Mouse (Mus musculus) urinary bladder, postnatal 4 days (tissue): ENCODE data around the gene 4930522L14Rik.
"Not testable (repeated sequence)": the region's sequence is repeated elsewhere in the genome, so short reads cannot be mapped to it uniquely, and the experiment has no call there.

ENCODE experiments used
- DNase-seq, 2 experiments: peaks; one replicate each; pipeline ENCODE4 v3.0.0; 2021 to 2022; ENCODE audit warnings: low spot score in 2 of 2

Gene 4930522L14Rik

GRCm38 (mm10) chr5:109751391-109752071, at the start of gene 4930522L14Rik:
TSS of gene 4930522L14Rik (minus strand) at chr5:109751886.
- peak; percentile 58 to 60 for DNase-seq

DNA sequence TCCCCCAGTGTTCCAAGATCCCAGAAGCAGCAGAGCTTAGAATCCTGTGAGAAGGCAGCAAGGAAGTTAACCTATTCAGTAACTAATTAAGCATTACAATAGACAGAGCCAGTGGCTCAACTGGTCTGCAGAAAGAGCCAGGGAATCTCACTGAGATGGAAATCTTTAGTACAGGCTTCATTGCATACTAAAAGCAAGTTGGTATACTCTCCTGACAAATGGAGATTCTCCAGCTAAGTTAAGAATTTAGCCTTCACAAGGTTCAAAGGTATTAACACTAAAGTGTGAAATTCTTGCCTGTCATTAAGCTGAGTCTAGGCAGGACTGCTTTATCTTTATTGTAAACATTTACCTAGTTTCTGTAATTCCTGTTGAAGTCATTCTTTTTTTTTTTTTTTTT, 49.8 kb upstream of the 4930522L14Rik start:
- not testable (repeated sequence) for DNase-seq

DNA sequence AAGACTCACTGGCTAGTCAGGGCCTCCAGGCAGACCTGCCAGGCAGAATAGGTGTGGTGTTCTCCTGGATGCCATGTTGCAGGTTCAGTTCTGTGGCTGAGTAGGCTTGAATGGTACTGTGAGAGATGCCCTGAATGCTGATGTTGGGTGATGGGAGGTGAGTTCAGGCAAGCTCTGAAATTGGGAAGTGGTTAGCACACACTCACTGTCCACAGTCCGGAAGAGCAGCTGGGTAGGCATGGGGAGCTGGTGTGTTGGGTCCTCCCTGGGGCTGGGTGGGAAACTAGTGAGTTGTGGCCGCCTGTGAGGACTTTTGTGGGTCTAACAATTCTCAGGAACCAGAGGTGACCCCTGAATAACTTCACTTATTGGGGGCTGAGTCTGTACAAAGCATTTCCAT, 48.3 kb upstream of the 4930522L14Rik start:
- not testable (repeated sequence) for DNase-seq

- not testable (repeated sequence) for DNase-seq
These were observed 45.3 kb upstream of the 4930522L14Rik start for GRCm38 (mm10) chr5:109797017-109797416.

DNA sequence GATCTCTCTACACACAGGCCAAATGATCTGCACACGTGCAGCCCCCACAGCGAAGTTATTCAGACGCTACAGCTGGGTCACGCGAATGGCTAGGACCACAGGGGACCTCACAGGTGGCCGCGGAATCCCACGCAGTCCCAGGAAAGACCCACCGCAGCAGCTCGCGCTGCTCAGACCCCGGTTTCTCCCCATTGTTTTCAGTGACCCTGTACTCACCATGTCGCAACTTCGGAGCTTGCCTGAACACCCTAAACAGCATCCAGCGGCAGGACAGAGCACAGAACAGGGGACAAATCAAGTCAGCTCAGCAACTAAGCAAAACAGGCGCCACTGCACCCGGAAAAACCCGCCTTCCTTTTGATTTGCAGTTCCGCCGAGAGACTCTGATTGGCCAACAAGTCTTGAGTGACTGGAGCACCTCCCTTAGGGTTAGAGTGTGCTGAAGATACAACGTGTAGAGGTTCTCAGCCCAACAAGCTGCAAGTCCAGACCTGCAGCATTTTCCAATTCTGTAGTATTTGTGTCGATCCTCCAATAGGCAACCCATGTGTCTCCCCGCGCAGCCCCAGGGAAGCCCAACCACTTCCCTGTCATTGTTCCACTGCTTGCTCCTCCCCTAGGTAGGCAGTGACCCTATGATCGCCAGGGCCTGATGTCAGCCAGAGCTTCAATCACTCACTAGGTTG, 44.4 kb upstream of the 4930522L14Rik start:
- DNase-seq = peak; percentile 33 to 63

DNA sequence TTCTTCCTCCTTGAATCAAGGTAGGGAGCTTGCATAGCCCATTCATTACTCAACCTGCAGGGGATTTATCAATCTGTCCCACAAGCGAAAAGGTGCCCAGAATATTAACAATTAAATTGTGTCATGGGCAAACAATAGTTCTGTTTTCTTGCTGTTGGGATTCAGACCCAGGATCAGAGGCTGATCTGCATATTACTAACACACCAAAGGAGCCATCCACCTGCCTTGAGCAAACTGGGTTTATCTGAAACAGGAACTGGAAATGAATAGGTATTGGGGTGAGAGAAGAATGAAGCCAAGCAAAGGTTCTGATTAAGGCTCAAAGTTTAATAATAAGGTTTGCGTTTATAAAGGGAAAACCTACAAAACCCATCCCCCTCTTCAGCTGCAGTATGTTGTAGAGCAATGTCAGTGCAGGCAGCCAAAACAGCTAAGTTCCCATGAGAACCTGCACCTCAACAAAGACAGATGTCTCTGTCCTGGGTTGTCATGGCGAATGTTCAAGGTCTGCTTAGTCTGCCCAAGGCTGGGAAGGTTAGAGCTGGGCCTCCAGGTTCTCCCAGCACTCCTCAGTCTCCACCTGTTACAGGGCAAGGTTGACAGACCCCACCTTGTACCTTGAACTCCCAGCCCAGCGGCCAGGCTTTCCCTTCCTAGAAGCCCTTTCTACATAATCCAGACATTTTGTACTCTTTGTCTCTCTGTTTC, 541 bp upstream of the 4930522L14Rik start:
- DNase-seq = not testable (repeated sequence)

DNA sequence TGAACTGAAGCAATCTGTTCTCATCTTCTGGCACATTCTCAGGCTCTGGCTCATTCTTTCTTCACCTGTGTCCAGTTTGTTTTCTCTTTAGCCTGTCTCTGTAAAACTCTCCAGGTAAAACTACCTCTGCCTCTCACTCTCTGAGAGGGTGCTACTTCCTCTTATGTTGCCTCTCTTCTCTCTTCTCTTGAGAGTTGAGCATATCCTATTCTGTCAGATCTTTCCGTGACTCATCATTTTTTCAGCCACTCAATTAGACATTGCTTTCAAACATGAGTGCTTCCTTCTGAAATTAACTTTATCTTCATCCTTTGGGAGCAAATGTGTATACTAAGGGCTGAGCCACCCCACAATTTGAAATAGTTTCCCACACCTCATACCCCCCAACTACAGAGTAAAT, 6.6 kb downstream of the 4930522L14Rik start:
- DNase-seq = not testable (repeated sequence)

GRCm38 (mm10) chr5:109717341-109717740, 34.3 kb downstream of the 4930522L14Rik start:
- DNase-seq = not testable (repeated sequence)

GRCm38 (mm10) chr5:109691205-109691965, 60.3 kb downstream of the 4930522L14Rik start:
- DNase-seq = not testable (repeated sequence)

- DNase-seq = peak; percentile 63 to 69
These were observed 61.0 kb downstream of the 4930522L14Rik start, which contains the start of gene 5430403G16Rik for GRCm38 (mm10) chr5:109690537-109691201. TSS of gene 5430403G16Rik (minus strand) at chr5:109691041.
